Mouse (Mus musculus): Measurements from ENCODE around the gene Eif4enif1. TPM values are rescaled to one million over a fixed set of nuclear protein-coding genes. Genes with fewer than 3 reads are reported as not detected.
"Not testable (repeated sequence)": the region's sequence is repeated elsewhere in the genome, so short reads cannot be mapped to it uniquely, and the experiment has no call there.

Gene Eif4enif1
- polyA plus RNA-seq, 1 experiment from 2014 or later, result 60.4 TPM

DNA sequence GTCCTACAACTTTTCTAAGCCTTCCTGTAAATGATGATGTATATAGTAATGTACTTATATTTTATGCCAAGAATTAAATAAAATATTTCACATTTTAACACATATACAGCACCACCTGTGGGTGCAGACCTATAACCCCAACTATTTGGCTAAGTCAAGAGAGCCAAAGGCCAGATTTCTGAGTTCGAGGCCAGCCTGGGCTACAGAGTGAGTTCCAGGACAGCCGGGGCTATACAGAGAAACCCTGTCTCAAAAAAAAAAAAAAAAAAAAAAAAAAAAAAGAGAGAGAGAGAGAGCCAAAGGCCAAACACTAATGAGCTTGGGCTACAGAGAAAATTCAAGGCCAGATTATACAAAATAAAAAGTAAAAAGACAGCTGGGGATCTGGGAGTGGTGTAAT lies 33.1 kb upstream of the Eif4enif1 start:
- not testable (repeated sequence) for H3K4me3 ChIP-seq; H3K4me1 ChIP-seq; DNase-seq (ENCODE audit: extremely low spot score, low spot score); H3K36me3 ChIP-seq (replicated peaks); H3K27ac ChIP-seq; H3K27me3 ChIP-seq (ENCODE audit: poor library complexity, severe bottlenecking)
- peaks cover 31% of the 10 kb centered on the region for H3K9me3 ChIP-seq
- WGBS, result 81% methylated on average over 2 of the region's 2 CpGs

DNA sequence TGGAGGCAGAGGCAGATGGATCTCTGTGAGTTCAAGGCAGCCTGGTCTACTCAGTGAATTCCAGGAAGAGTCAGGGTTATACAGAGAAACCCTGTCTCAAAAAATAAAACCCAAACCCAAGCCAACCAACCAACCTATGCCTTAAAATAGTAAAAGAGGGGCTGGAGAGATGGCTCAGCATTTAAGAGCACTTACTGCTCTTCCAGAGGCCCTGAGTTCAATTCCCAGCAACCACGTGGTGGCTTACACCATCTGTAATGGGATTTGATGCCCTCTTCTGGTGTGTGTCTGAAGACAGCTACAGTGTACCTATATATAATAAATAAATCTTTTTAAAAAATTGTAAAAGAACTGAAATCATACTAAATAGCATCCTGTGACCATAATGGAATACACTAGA lies 30.3 kb upstream of the Eif4enif1 start:
- H3K9me3 ChIP-seq, result peaks cover 28% of the 10 kb centered on the region
- not testable (repeated sequence) for H3K27ac ChIP-seq; H3K4me3 ChIP-seq; H3K4me1 ChIP-seq; H3K27me3 ChIP-seq (ENCODE audit: poor library complexity, severe bottlenecking); DNase-seq (ENCODE audit: extremely low spot score, low spot score); H3K36me3 ChIP-seq (replicated peaks)
- 83% methylated on average over 1 of the region's 1 CpGs for WGBS

DNA sequence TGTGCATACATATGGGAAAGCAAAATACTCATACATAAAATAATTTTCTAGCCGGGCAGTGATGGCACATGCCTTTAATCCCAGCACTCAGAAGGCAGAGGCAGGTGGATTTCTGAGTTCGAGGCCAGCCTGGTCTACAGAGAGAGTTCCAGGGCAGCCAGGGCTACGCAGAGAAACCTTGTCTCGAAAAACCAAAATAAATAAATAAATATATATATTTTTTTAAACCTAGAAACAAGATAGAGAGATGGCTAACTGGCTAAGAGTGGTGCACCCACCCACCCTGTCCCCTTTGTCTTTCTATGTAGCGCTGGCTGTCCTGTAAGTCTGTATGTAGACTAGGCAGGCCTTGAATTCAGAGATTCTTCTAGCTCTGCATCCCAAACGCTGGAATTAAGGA lies 29.7 kb upstream of the Eif4enif1 start:
- H3K9me3 ChIP-seq, result peaks cover 24% of the 10 kb centered on the region
- H3K36me3 ChIP-seq (replicated peaks), result not testable (repeated sequence)
- WGBS, result 64% methylated on average over 6 of the region's 6 CpGs

DNA sequence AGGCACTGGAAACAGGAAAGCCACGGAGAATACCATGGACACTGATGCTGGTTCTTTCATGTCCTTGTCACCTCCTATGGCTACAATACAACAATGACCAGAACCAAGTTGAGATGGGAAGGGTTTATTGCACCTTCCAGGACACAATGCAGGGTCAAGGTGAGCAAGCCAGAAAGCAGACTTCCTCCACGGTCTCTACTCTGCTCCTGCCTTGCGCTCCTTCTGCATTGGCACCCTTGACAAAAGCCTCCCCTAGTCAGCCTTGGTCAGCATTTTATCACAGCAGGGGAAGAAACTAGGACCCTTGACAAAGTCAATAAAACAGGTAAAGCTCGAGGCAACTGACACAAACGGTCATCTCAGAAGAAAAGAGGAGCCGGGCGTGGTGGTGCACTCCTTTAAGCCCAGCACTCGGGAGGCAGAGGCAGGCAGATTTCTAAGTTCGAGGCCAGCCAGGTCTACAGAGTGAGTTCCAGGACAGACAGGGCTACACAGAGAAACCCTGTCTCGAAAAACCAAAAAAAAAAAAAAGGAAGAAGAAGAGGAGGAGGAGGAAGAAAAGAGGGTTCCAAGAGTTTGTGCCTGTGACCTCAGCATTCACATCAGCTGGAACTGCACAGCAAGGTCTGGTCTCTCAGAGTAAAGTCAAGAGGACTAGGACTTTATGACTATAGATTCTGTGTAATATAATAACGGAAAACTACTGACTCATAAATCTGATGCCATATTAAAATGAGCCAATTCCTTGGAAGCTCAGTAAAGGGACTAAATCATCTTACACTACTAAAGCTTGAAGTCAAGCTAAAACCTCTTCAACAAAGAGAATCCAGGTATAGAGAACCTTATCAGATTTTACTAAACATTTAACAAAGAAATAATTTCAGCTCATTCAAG lies 28.5 kb upstream of the Eif4enif1 start:
- 87% methylated on average over 11 of the region's 11 CpGs for WGBS
- not testable (repeated sequence) for H3K27ac ChIP-seq; H3K4me3 ChIP-seq; H3K27me3 ChIP-seq (ENCODE audit: poor library complexity, severe bottlenecking); H3K4me1 ChIP-seq; H3K36me3 ChIP-seq (replicated peaks)
- DNase-seq (ENCODE audit: extremely low spot score, low spot score), result peak; percentile 32
- peaks cover 15% of the 10 kb centered on the region for H3K9me3 ChIP-seq

More for the DNA sequence above, 29.7 kb upstream of the Eif4enif1 start:
- not testable (repeated sequence) for H3K4me3 ChIP-seq; DNase-seq (ENCODE audit: extremely low spot score, low spot score); H3K27me3 ChIP-seq (ENCODE audit: poor library complexity, severe bottlenecking); H3K27ac ChIP-seq; H3K4me1 ChIP-seq

GRCm38 (mm10) chr11:3178968-3179725 lies 23.0 kb upstream of the Eif4enif1 start:
- 90% methylated on average over 6 of the region's 6 CpGs for WGBS
- H3K27ac ChIP-seq; H3K4me3 ChIP-seq; H3K27me3 ChIP-seq (ENCODE audit: poor library complexity, severe bottlenecking); DNase-seq (ENCODE audit: extremely low spot score, low spot score); H3K36me3 ChIP-seq (replicated peaks); H3K4me1 ChIP-seq: not testable (repeated sequence)
- H3K9me3 ChIP-seq, result peaks cover 15% of the 10 kb centered on the region

DNA sequence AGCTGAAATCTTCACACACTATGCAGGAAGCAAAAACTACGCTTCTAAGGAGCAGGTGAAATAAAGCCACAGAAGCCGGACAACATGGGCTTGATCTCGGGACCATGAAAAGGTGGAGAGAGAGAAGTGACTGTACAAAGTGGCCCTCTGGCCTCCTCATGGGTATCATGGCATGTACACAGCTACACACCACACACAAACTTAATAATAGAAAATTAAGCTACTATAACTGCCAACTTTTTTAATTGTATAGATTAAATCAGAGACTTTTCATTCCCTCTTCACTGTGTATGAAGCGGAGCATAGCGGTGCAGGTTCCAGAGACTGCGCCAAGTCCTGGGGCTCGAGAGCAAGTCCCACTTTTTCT lies 22.5 kb upstream of the Eif4enif1 start:
- not testable (repeated sequence) for H3K4me1 ChIP-seq; H3K27me3 ChIP-seq (ENCODE audit: poor library complexity, severe bottlenecking)
- WGBS, result 86% methylated on average over 7 of the region's 7 CpGs

DNA sequence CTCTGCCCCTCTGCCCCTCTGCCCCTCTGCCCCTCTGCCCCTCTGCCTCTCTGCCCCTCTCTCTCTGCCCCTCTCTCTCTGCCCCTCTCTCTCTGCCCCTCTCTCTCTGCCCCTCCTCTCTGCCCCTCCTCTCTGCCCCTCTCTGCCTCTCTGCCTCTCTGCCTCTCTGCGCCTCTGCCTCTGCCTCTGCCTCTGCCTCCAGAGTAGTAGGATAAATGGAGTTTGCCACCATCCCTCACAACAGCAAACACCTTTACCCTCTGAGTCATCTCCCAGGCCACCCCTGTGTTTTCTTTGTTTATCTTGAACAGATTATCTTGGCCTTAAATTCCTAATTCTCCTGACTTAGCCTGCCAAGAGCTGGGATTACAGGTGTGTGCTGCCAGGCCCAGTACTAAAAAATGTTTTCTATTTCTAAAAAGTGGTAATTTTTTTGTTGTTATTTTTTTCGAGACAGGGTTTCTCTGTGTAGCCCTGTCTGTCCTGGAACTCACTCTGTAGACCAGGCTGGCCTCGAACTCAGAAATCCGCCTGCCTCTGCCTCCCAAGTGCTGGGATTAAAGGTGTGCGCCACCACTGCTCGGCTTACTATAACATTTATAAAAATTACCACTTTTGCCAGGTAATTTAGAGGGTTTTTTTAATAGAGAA lies 21.6 kb upstream of the Eif4enif1 start:
- H3K27ac ChIP-seq; H3K27me3 ChIP-seq (ENCODE audit: poor library complexity, severe bottlenecking); DNase-seq (ENCODE audit: extremely low spot score, low spot score); H3K4me3 ChIP-seq; H3K4me1 ChIP-seq; H3K36me3 ChIP-seq (replicated peaks): not testable (repeated sequence)
- 78% methylated on average over 6 of the region's 6 CpGs for WGBS
- peaks cover 15% of the 10 kb centered on the region for H3K9me3 ChIP-seq

More for the DNA sequence above, 22.5 kb upstream of the Eif4enif1 start:
- not testable (repeated sequence) for H3K4me3 ChIP-seq; H3K36me3 ChIP-seq (replicated peaks); H3K27ac ChIP-seq; DNase-seq (ENCODE audit: extremely low spot score, low spot score)
- H3K9me3 ChIP-seq, result peaks cover 15% of the 10 kb centered on the region

GRCm38 (mm10) chr11:3181250-3181649 lies 20.9 kb upstream of the Eif4enif1 start:
- H3K4me1 ChIP-seq; H3K27me3 ChIP-seq (ENCODE audit: poor library complexity, severe bottlenecking); H3K4me3 ChIP-seq; H3K36me3 ChIP-seq (replicated peaks); H3K27ac ChIP-seq; DNase-seq (ENCODE audit: extremely low spot score, low spot score): not testable (repeated sequence)
- 59% methylated on average over 4 of the region's 4 CpGs for WGBS
- H3K9me3 ChIP-seq, result peaks cover 15% of the 10 kb centered on the region

DNA sequence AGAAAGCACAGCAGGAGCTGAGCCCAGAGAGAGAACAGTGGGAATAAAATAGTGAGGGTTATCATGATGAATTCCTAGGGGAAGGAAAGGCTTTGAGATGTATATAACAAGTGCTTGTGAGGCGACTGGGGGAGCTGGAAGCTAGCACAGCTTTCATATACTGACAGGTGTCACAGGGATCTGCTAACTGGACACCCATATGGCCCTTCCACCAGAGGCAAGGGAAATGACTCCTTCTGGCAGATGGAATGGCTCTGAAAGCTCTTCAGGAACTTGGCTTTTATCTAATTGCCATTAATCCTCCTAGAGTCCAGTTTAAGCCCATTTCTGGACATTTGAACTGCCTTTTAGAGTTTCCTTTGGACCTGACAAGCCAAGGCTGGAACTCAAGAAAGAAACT lies 20.2 kb upstream of the Eif4enif1 start:
- DNase-seq (ENCODE audit: extremely low spot score, low spot score); H3K4me1 ChIP-seq; H3K27me3 ChIP-seq (ENCODE audit: poor library complexity, severe bottlenecking); H3K36me3 ChIP-seq (replicated peaks); H3K4me3 ChIP-seq; H3K27ac ChIP-seq: not testable (repeated sequence)
- peaks cover 15% of the 10 kb centered on the region for H3K9me3 ChIP-seq
- 49% methylated on average over 1 of the region's 1 CpGs for WGBS

DNA sequence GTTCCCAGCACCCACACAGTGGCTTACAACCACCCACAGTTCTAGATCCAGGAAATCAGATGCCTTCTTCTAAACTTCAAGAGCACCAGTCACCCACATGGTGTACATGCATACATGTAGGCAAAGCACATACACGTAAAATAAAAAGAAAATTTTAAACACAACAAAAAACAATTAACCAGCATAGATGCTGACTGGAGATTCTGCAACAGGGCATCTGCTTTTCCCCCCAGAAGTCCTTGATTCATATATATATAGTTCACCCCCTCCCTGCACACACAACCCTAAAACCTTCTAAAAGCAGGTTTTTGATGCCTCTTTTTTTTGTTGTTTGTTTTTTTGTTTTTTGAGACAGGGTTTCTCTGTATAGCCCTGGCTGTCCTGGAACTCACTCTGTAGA lies 19.5 kb upstream of the Eif4enif1 start:
- peaks cover 15% of the 10 kb centered on the region for H3K9me3 ChIP-seq
- not testable (repeated sequence) for H3K4me3 ChIP-seq; DNase-seq (ENCODE audit: extremely low spot score, low spot score); H3K36me3 ChIP-seq (replicated peaks); H3K4me1 ChIP-seq; H3K27ac ChIP-seq; H3K27me3 ChIP-seq (ENCODE audit: poor library complexity, severe bottlenecking)
- 81% methylated on average over 1 of the region's 1 CpGs for WGBS

DNA sequence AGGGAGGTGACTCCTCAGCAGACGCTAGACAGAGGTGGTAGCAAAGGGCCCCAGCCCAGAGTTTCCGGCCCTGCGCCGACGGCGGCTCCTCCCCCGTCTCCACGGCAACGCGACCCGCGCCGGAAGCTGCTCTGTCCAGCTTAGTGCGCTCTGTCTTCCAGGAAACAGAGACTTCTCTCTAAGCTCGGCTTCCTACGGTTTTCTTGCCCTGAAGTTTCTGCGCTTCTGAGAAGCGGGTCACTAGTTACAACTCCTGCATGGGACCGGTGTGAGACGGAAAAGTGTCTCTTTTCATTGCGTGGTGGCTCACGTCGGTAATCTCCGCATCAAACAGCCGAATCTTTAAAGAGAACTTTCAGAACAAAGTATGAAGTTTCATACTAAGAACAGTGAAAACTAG lies 8.8 kb upstream of the Eif4enif1 start, which contains the start of gene Sfi1:
Gene Sfi1 (minus strand): TSS at position 101 of the 400 bp plus-strand sequence.
- Histone ChIP-seq H3K9me3 (no peaks in the 10 kb centered on the region), H3K4me3 (no peak within 1 kb of the TSS), H3K27ac (no peak within 1 kb of the TSS), H3K36me3 (replicated peaks) (no peaks in the 10 kb centered on the region), H3K4me1 (no peaks in the 10 kb centered on the region), H3K27me3 (ENCODE audit: poor library complexity, severe bottlenecking) (no peaks in the 10 kb centered on the region)
- 84% methylated on average over 25 of the region's 25 CpGs for WGBS
- DNase-seq (ENCODE audit: extremely low spot score, low spot score), result no peak

GRCm38 (mm10) chr11:3200636-3201035 lies 1.6 kb upstream of the Eif4enif1 start:
- not testable (repeated sequence) for H3K9me3 ChIP-seq; H3K27me3 ChIP-seq (ENCODE audit: poor library complexity, severe bottlenecking); H3K4me3 ChIP-seq; DNase-seq (ENCODE audit: extremely low spot score, low spot score); H3K27ac ChIP-seq
- WGBS, result 93% methylated on average over 6 of the region's 7 CpGs
- peaks cover 14% of the 10 kb centered on the region for H3K36me3 ChIP-seq (replicated peaks)
- peaks cover 13% of the 10 kb centered on the region for H3K4me1 ChIP-seq
